Mouse (Mus musculus): ENCODE measurements around the gene Exoc2.

GRCm38 (mm10) chr13:30913028-30913427, 60.9 kb downstream of the Exoc2 start:
- TF ChIP-seq CTCF (IDR thresholded peaks at IDR 0.05; ENCODE audit: control insufficient read depth, insufficient read depth, low read length) (no peak), POLR2A (IDR thresholded peaks at IDR 0.05; ENCODE audit: borderline replicate concordance, control insufficient read depth, low read depth, low read length) (no peak)

Data from bone marrow, adult 2 months (tissue).